Mouse (Mus musculus): ENCODE results near the gene Arhgap11a.

GRCm38 (mm10) chr2:113821176-113821734 lies 27.2 kb downstream of the Arhgap11a start:
- TF ChIP-seq GATA1 (IDR thresholded peaks at IDR 0.05; ENCODE audit: borderline replicate concordance, low read length) = no peak
- TF ChIP-seq FLI1 (IDR thresholded peaks at IDR 0.05; ENCODE audit: low read length) = no peak

All from megakaryocyte, embryonic 14.5 days (primary cell).